6 mouse cellular contexts compared by ENCODE assay signal in the genomic region with DNA sequence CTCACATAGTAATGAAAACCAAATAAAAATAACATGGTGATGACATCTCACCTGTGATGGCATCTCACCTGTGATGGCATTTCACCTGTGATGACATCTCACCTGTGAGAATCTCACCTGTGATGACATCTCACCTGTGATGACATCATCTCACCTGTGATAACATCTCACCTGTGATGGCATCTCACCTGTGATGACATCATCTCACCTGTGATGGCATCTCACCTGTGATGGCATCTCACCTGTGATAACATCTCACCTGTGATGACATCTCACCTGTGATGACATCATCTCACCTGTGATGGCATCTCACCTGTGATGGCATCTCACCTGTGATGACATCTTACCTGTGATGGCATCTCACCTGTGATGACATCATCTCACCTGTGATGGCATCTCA.
DNase-seq lines count a peak whose midpoint lies in the region; ATAC-seq and TF ChIP-seq lines count a peak whose summit lies in the region.
"Not testable (repeated sequence)": the region's sequence is repeated elsewhere in the genome, so short reads cannot be mapped to it uniquely, and the experiment has no call there.

No protein-coding gene starts in this region.

- peak; percentile 18 for DNase-seq in 416B (ENCODE audit: low read depth)
- DNase-seq in ZHBTc4 (ENCODE audit: low read depth, low spot score): peak; percentile 15
- DNase-seq in forelimb bud, embryonic 11.5 days (ENCODE audit: low read depth, low spot score): peak; percentile 60
- DNase-seq in intestine, embryonic 14.5 days (ENCODE audit: low spot score): peak; percentile 36
- peak; percentile 26 for DNase-seq in lung, embryonic 14.5 days
- peak; percentile 77 for DNase-seq in mesoderm, embryonic 11.5 days (ENCODE audit: low read depth, low spot score)

- not testable (repeated sequence) for H3K27me3 ChIP-seq in intestine, embryonic 14.5 days (replicated peaks; ENCODE audit: control insufficient read depth, insufficient read depth, low read length); lung, embryonic 14.5 days (ENCODE audit: insufficient read depth, low read length)

- not testable (repeated sequence) for H3K36me3 ChIP-seq in intestine, embryonic 14.5 days (ENCODE audit: control insufficient read depth, insufficient read depth, low read length); lung, embryonic 14.5 days (ENCODE audit: insufficient read depth)

- not testable (repeated sequence) for H3K4me1 ChIP-seq in intestine, embryonic 14.5 days (replicated peaks; ENCODE audit: control insufficient read depth, insufficient read depth, low read length); lung, embryonic 14.5 days (ENCODE audit: insufficient read depth)

- not testable (repeated sequence) for H3K27ac ChIP-seq in intestine, embryonic 14.5 days (ENCODE audit: low read depth); lung, embryonic 14.5 days (ENCODE audit: low read depth)

- H3K9me3 ChIP-seq in intestine, embryonic 14.5 days (ENCODE audit: control insufficient read depth, low read length); lung, embryonic 14.5 days (ENCODE audit: low read depth, low read length): not testable (repeated sequence)

- H3K4me2 ChIP-seq in intestine, embryonic 14.5 days (ENCODE audit: low read length); lung, embryonic 14.5 days: not testable (repeated sequence)

- not testable (repeated sequence) for H3K4me3 ChIP-seq in intestine, embryonic 14.5 days (ENCODE audit: low read depth, low read length); lung, embryonic 14.5 days (ENCODE audit: low read depth, low read length)

- not testable (repeated sequence) for TF ChIP-seq CTCF in lung, embryonic 14.5 days (IDR thresholded peaks at IDR 0.05; ENCODE audit: low read depth)

- ATAC-seq in intestine, embryonic 14.5 days (replicated peaks; ENCODE audit: low FRiP score, low TSS enrichment, low read depth); lung, embryonic 14.5 days (ENCODE audit: insufficient read depth): not testable (repeated sequence)

- H3K9ac ChIP-seq in intestine, embryonic 14.5 days (ENCODE audit: low read length); lung, embryonic 14.5 days: not testable (repeated sequence)

Comparison
In these comparisons a context has a peak if more than half of its experiments do, and no peak if none do; other contexts are left out.
1. DNase-seq: peak in every context shown above with its lines; median percentile 77 in mesoderm, embryonic 11.5 days; 60 in forelimb bud, embryonic 11.5 days; 36 in intestine, embryonic 14.5 days; 26 in lung, embryonic 14.5 days; 18 in 416B; 15 in ZHBTc4.